Mouse (Mus musculus): ENCODE data around the gene Prdm5. TPM values are rescaled to one million over a fixed set of nuclear protein-coding genes. Genes with fewer than 3 reads are reported as not detected.

Prdm5 gene
- total RNA-seq, 2 experiments from 2014 or later = 14.8 to 17.0 TPM

- no peak for DNase-seq
Measured at GRCm38 (mm10) chr6:65932776-65933175, 154.0 kb downstream of the Prdm5 start.

- no peak for DNase-seq
Measured at GRCm38 (mm10) chr6:65933177-65933576, 154.4 kb downstream of the Prdm5 start.

GRCm38 (mm10) chr6:65935566-65936281 is 156.9 kb downstream of the Prdm5 start:
- no peak for DNase-seq

- no peak for DNase-seq
Measured at GRCm38 (mm10) chr6:65950492-65950891, 171.7 kb downstream of the Prdm5 start.

GRCm38 (mm10) chr6:65952309-65952708 is 173.5 kb downstream of the Prdm5 start, which contains the start of gene 4930544G11Rik:
Gene 4930544G11Rik (plus strand): TSS chr6:65952609.
- no peak for DNase-seq

GRCm38 (mm10) chr6:65969386-65970111 is 190.8 kb downstream of the Prdm5 start:
- DNase-seq = peak in 1 of 2 experiments; percentile 12

GRCm38 (mm10) chr6:65970410-65970809 is 191.6 kb downstream of the Prdm5 start:
- no peak for DNase-seq

Other genes starting within 250 kb of the Prdm5 start
- 1 to 10 TPM; 1.1 to 1.8 TPM for gene Ndnf, start 107.4 kb upstream of the Prdm5 start, total RNA-seq (2021)
- gene 4930544G11Rik, start 173.6 kb downstream of the Prdm5 start, total RNA-seq (2021) = not detected

All from adrenal gland, postnatal 36 days (tissue).